Mouse (Mus musculus): Measurements from ENCODE around the gene Asl.

GRCm38 (mm10) chr5:129994989-129995388 lies 34.1 kb downstream of the Asl start:
- TF ChIP-seq CTCF (IDR thresholded peaks at IDR 0.05; ENCODE audit: insufficient read depth, low read depth, low read length) (no peak), POLR2A (IDR thresholded peaks at IDR 0.05; ENCODE audit: insufficient read depth, low read depth, low read length) (no peak)

All from olfactory bulb, adult 2 months (tissue).